Mouse (Mus musculus) thymus, postnatal 4 days (tissue): ENCODE results near the gene Numa1.
A peak's percentile ranks its signal among the peaks of the same experiment; 100 is the strongest.
"Not testable (repeated sequence)": the region's sequence is repeated elsewhere in the genome, so short reads cannot be mapped to it uniquely, and the experiment has no call there.

ENCODE experiments used
- DNase-seq: peaks from one replicate; pipeline ENCODE4 v3.0.0; 2021

The Numa1 gene

DNA sequence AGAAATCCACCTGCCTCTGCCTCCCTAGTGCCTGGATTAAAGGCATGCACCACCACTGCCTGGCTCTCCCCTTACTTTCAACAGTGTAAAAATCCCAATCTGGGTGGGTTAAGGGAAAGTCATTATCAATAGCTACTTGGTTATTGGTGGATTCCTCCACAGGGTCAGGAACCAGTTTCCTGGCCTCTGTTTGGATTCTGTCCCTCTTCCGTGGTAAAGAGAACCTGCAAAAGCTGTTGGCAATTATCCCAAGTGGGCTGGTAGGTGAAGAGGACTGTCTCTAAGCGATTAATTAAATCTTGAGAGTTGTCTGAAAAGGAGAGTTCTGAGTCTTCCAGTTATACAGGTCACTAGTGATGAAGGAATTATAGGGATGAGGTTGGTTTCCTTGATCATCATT is 4.4 kb downstream of the Numa1 start:
- no peak for DNase-seq

DNA sequence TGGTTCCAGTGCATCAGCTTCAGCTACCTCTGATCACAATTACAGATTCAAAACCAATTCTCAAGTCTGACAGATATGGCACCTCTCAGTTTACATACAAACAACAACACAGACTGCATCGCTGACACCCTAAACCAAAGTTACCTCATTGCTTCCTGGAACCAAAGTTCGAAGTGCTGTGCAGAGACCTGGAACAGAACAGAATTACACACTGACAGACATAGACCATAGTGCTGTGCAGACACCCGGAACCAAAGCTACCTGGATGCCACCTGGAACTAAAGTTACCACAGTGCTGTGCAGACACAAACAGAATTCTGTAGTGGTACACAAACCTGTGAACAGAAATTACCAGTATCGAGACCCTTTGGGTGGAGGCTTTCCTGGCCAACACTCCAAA is 5.8 kb downstream of the Numa1 start:
- no peak for DNase-seq

GRCm38 (mm10) chr7:101949008-101949407 is 15.1 kb downstream of the Numa1 start:
- DNase-seq: not testable (repeated sequence)

DNA sequence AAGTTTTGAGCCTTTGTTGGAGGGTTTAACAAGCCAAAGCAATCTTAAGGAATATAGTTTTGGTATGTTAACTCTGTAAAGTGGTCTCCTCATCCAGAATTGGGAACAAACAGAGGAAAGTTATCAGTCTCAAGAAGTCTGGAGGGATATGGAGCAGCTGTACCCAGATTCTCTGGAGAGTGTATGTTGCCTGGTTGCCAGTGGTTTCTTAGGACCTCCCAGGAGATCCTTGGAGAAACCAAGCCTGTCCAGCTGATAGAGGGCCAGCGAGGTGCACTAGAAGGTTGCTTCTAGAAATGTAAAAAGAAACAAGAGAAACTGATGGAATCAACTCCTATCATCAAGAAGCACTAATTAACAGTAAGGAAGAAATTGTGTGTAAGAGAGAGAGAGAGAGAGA is 17.7 kb downstream of the Numa1 start:
- DNase-seq: no peak

DNA sequence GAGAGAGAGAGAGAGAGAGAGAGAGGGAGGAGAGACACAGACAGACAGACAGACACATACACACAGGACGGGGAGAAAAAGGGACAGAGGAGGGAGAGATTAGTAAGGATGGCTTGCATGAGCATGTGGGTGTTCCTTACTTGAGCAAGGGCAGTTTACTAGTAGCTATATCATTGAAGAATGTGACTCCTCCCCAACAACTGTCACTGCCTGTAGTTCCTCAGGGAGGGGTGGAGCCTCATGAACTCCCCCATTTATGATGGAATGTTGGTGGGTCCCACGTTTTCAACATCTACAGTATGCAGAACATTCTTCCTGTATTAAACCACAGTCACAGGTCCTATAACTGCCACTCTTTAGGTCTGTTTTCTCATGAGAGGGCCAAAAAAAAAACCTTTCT is 18.2 kb downstream of the Numa1 start:
- DNase-seq: no peak

DNA sequence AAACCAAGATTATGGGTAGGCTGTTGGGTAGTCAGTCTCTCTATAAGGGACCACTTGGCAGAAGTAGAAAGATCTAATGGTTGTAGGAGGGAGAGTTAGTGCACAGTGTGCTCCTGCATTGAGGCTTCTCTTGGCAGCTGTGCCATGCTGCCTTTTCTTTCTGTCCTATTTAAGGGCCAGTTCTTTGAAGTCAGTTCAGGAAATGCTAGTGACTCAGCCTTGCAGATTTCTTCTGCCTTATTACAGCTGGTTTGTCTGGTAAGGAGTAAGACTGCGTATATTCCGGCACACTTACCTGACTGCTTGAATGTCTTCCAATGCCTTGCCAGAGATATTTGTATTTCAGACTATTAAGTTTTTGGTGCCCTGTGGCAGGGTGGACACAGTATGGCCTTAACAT is 20.3 kb downstream of the Numa1 start:
- DNase-seq: no peak

GRCm38 (mm10) chr7:101955276-101955675 is 21.4 kb downstream of the Numa1 start:
- no peak for DNase-seq

GRCm38 (mm10) chr7:101955862-101956261 is 22.0 kb downstream of the Numa1 start:
- DNase-seq: no peak

GRCm38 (mm10) chr7:101956481-101956880 is 22.6 kb downstream of the Numa1 start:
- DNase-seq: no peak

DNA sequence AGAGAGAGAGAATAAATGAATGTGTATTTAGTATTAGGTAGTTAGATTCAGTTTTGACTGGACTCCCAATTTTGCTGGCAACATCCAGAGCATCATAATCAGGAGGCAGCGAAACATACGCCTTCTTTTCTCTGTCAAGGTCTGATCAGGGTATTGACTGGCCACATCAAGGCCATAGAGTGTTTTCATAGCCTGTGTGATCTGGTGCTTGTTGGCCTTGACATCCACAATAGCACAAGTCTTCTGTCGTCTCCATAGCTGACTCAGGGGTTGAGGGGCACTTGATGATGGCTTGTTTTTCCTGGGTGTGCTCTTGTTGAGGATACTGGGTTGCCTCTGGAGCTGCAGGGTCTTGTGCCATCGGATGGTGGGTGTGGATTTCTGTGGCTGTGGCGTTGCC is 23.0 kb downstream of the Numa1 start:
- DNase-seq: no peak

DNA sequence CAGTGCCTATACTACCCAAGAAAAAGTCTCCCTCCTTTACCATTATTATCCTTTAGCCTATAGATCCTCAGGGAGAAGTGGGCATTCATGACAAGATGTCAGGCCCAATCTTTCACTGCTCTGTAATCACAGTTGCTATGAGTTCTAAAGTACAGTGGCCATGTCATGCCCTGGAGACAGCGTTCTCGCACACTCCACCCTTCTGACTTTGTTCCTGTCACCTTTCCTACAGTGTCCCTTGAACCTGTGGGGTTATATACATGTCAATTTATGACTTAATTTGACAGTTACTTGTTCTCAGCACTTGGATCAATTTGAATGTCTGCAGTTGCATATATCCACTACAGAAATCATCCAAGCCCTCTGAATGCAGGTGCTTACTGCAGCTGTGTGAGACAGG is 28.9 kb downstream of the Numa1 start:
- DNase-seq: no peak

- no peak for DNase-seq
Observed at GRCm38 (mm10) chr7:101963621-101964020, 29.7 kb downstream of the Numa1 start.

GRCm38 (mm10) chr7:101964551-101964950 is 30.6 kb downstream of the Numa1 start:
- DNase-seq: no peak

- peak; percentile 26 for DNase-seq
Observed at GRCm38 (mm10) chr7:101965606-101966005, 31.7 kb downstream of the Numa1 start.

DNA sequence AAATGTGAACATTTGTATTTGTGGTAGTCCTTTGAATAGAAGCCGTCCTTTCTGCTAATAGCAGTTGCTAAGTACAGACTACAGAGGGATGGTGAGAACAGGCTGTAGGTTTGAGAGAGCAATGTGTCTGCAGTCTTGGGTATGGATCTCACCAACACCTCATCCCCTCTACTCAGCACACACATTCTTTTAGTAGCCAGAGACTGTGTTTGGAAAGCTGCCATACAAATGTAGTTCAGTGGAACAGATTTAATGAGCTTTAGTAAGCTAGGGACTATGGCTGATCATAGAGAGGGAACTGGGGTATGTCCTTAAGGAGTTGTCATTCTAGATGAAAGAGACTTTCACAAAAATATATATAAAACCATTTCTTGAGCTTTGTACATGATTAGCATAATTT is 33.3 kb downstream of the Numa1 start:
- no peak for DNase-seq

DNA sequence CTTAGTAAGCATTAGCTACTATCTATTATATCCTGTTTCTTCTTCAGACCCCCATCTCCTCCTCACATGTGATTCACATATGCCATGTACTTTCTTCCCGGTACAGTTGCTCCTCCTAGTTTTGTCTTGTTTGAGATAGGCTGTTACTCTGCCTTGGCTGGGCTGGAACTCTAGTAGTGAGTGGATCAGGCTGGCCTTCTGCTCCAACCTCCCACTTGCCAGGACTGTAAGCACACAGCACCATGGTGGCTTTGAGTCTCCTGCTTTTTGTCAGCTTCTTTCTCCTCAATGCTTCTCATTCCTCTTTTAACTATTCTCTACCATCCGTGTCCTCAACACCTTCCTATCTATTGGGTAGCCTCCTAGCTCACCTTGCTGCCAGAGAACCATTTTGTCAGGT is 34.8 kb downstream of the Numa1 start:
- DNase-seq: no peak

DNA sequence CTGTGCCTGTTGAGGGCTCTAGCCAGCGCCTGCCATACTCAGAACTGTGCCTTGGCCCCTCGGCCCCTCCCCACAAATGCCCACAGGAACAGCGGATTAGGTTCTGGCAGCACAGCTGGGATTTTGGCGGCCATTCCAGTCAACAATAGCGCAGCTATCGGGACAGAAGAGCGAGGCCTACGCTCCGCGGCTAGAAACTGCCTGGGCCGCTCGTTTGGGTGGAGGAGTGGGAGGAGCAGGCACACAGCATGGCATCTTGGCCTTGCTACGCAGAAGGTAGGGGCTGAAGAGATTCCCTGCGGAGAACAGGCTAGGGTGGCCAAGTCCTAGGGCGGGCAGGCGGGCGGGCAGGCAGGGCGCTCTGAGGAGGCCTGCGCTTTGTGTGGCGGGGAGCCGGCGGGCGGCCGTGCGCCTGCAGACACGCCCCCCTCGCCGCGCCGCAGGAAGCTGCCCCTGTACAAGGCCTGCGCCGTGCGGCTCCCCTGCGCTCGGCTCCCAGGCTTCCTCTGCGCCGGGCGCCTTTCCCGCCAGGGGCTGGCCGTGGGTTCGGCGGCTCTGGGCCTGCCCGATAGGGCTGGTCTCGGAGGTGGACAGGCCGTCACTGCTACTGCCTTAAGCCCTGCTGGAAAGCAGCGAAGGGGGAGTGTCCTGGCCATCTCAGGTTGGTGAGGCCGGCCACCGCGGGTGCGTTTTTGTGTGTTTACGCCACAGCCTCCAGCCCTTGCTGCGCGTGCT is 36.0 kb downstream of the Numa1 start:
- peak; percentile 90 for DNase-seq

- peak; percentile 80 for DNase-seq
Observed at GRCm38 (mm10) chr7:101970429-101970775, 36.5 kb downstream of the Numa1 start.

GRCm38 (mm10) chr7:101970821-101971461 is 37.0 kb downstream of the Numa1 start:
- DNase-seq: peak; percentile 74

GRCm38 (mm10) chr7:101971721-101972120 is 37.8 kb downstream of the Numa1 start:
- DNase-seq: no peak

DNA sequence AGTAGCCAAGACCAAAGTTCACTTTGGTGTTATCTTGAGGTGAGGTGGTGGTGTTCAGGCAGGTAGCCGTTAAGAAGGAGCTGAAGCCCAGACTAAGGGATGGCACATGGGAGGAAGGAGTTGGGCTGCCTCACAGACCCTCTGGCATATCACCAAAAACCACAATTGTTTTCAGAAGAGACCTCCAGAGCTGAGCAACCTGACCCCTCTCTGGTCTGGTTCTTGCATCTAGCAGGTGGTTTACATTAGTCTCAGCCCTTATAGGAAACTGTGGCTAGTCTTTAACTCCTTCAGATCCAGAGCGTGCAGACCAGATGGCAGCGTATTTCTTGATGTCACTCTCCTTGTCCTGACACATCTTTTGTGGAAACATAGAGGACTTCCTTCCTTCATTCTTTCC is 39.8 kb downstream of the Numa1 start:
- no peak for DNase-seq

DNA sequence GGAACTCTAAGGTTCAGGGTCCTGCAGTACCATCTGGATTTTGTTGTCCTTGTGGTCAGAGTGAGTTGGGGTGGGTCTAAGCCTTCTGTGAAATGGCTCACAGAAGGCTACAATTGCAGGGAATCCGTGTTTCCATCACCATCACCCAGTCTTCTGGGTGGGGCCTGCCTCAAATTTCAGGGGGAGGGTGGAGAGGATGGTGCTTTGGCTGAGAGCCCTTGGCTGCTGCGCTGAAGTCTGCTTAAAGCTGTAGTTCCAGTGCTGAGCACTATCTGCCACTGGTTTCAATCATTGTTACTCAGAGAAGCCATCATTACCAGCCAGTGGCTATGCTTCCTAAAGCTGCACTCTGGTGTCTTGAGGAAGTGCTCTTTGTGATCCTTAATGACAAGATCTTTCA is 40.6 kb downstream of the Numa1 start:
- no peak for DNase-seq

- no peak for DNase-seq
Observed at GRCm38 (mm10) chr7:101982735-101983134, 48.8 kb downstream of the Numa1 start.

DNA sequence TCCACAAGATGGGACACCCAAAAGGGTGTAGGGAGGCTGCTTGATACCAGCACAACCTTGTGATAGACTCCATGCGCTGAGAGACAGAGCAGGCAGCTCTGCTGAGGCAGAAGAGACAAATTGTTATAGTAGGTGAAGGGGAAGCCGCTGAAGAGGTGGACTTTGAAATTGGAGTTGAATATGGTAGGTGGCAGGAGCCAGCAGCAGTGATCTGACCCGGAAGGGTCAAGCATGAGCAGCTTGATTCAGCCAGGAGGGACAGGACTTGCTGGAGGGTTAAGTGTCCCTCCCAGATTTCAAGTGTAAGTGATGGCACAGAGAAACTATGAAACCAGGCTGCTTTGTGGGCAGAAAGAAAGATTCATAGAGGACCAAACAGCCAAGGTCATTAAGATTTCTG is 51.2 kb downstream of the Numa1 start:
- DNase-seq: no peak

GRCm38 (mm10) chr7:101994241-101994640 is 60.3 kb downstream of the Numa1 start:
- no peak for DNase-seq
